Mouse (Mus musculus): ENCODE results near the gene Prr3. TPM values are rescaled to one million over a fixed set of nuclear protein-coding genes. Genes with fewer than 3 reads are reported as not detected.
A peak's percentile ranks its signal among the peaks of the same experiment; 100 is the strongest.

The Prr3 gene
- polyA plus RNA-seq, 1 experiment from 2014 or later, result 78.2 TPM

- no peak overlapping the region for H3K4me3 ChIP-seq (ENCODE audit: low read depth, low read length)
- H3K4me2 ChIP-seq (ENCODE audit: low read depth, low read length), result no peak overlapping the region
- WGBS, result 91% methylated on average over 4 of the region's 4 CpGs
- ATAC-seq (ENCODE audit: low read depth), result no peak
- no peaks in the 10 kb centered on the region for H3K9me3 ChIP-seq (ENCODE audit: control insufficient read depth, low read length)
- H3K27ac ChIP-seq (ENCODE audit: low read depth, low read length), result no peak overlapping the region
- H3K27me3 ChIP-seq (ENCODE audit: control insufficient read depth, insufficient read depth, low read length), result no peaks in the 10 kb centered on the region
- no peaks in the 10 kb centered on the region for H3K4me1 ChIP-seq (ENCODE audit: control insufficient read depth, insufficient read depth, low read length)
- H3K9ac ChIP-seq (replicated peaks; ENCODE audit: low read depth, low read length), result no peak overlapping the region
- H3K36me3 ChIP-seq (ENCODE audit: control insufficient read depth, insufficient read depth, low read length), result peaks cover 30% of the 10 kb centered on the region
Measured at GRCm38 (mm10) chr17:35932608-35933007, 47.4 kb downstream of the Prr3 start.

GRCm38 (mm10) chr17:35930627-35931026 is 49.4 kb downstream of the Prr3 start:
- H3K4me3 ChIP-seq (ENCODE audit: low read depth, low read length), result no peak overlapping the region
- H3K27me3 ChIP-seq (ENCODE audit: control insufficient read depth, insufficient read depth, low read length), result no peaks in the 10 kb centered on the region
- no peak overlapping the region for H3K27ac ChIP-seq (ENCODE audit: low read depth, low read length)
- no peak overlapping the region for H3K4me2 ChIP-seq (ENCODE audit: low read depth, low read length)
- no peaks in the 10 kb centered on the region for H3K9me3 ChIP-seq (ENCODE audit: control insufficient read depth, low read length)
- ATAC-seq (ENCODE audit: low read depth), result no peak
- 97% methylated on average over 12 of the region's 12 CpGs for WGBS
- H3K4me1 ChIP-seq (ENCODE audit: control insufficient read depth, insufficient read depth, low read length), result no peaks in the 10 kb centered on the region
- no peak overlapping the region for H3K9ac ChIP-seq (replicated peaks; ENCODE audit: low read depth, low read length)
- peaks cover 45% of the 10 kb centered on the region for H3K36me3 ChIP-seq (ENCODE audit: control insufficient read depth, insufficient read depth, low read length)

- Histone ChIP-seq H3K4me3 (ENCODE audit: low read depth, low read length) (no peak overlapping the region), H3K4me2 (ENCODE audit: low read depth, low read length) (no peak overlapping the region), H3K9me3 (ENCODE audit: control insufficient read depth, low read length) (no peaks in the 10 kb centered on the region), H3K27ac (ENCODE audit: low read depth, low read length) (no peak overlapping the region), H3K36me3 (ENCODE audit: control insufficient read depth, insufficient read depth, low read length) (peaks cover 52% of the 10 kb centered on the region), H3K27me3 (ENCODE audit: control insufficient read depth, insufficient read depth, low read length) (no peaks in the 10 kb centered on the region), H3K9ac (replicated peaks; ENCODE audit: low read depth, low read length) (no peak overlapping the region), H3K4me1 (ENCODE audit: control insufficient read depth, insufficient read depth, low read length) (no peaks in the 10 kb centered on the region)
- no peak for ATAC-seq (ENCODE audit: low read depth)
- WGBS, result 98% methylated on average over 2 of the region's 2 CpGs
Measured at GRCm38 (mm10) chr17:35929534-35929933, 50.5 kb downstream of the Prr3 start.

- H3K36me3 ChIP-seq (ENCODE audit: control insufficient read depth, insufficient read depth, low read length), result peaks cover 62% of the 10 kb centered on the region
- no peak overlapping the region for H3K4me2 ChIP-seq (ENCODE audit: low read depth, low read length)
- 78% methylated on average over 1 of the region's 1 CpGs for WGBS
- no peaks in the 10 kb centered on the region for H3K9me3 ChIP-seq (ENCODE audit: control insufficient read depth, low read length)
- no peak for ATAC-seq (ENCODE audit: low read depth)
- H3K27me3 ChIP-seq (ENCODE audit: control insufficient read depth, insufficient read depth, low read length), result no peaks in the 10 kb centered on the region
- no peak overlapping the region for H3K4me3 ChIP-seq (ENCODE audit: low read depth, low read length)
- H3K9ac ChIP-seq (replicated peaks; ENCODE audit: low read depth, low read length), result no peak overlapping the region
- H3K27ac ChIP-seq (ENCODE audit: low read depth, low read length), result no peak overlapping the region
- H3K4me1 ChIP-seq (ENCODE audit: control insufficient read depth, insufficient read depth, low read length), result no peaks in the 10 kb centered on the region
Measured at GRCm38 (mm10) chr17:35927471-35927870, 52.6 kb downstream of the Prr3 start.

DNA sequence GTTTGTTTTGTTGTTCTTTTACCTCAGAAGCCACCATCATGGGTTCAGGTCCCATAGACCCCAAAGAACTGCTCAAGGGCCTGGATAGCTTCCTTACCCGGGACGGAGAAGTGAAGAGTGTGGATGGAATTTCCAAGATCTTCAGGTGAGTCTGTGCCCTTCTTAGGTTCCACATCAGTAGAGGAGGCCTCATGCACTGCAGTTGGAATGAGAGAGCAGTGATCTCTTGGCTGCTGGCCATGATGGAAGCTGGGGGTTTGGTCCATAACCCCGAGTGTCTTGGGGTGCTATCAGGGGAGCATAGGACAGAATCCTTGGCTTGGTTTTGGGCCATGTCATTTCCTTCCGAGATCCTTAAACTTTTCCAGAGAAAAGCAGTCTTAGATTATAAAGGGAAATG is 56.8 kb downstream of the Prr3 start:
- no peak overlapping the region for H3K27ac ChIP-seq (ENCODE audit: low read depth, low read length)
- no peaks in the 10 kb centered on the region for H3K27me3 ChIP-seq (ENCODE audit: control insufficient read depth, insufficient read depth, low read length)
- no peaks in the 10 kb centered on the region for H3K9me3 ChIP-seq (ENCODE audit: control insufficient read depth, low read length)
- H3K9ac ChIP-seq (replicated peaks; ENCODE audit: low read depth, low read length), result no peak overlapping the region
- H3K4me2 ChIP-seq (ENCODE audit: low read depth, low read length), result no peak overlapping the region
- ATAC-seq (ENCODE audit: low read depth), result no peak
- no peak overlapping the region for H3K4me3 ChIP-seq (ENCODE audit: low read depth, low read length)
- H3K36me3 ChIP-seq (ENCODE audit: control insufficient read depth, insufficient read depth, low read length), result peaks cover 39% of the 10 kb centered on the region
- H3K4me1 ChIP-seq (ENCODE audit: control insufficient read depth, insufficient read depth, low read length), result peaks cover 18% of the 10 kb centered on the region
- 97% methylated on average over 4 of the region's 4 CpGs for WGBS

- no peak overlapping the region for H3K27ac ChIP-seq (ENCODE audit: low read depth, low read length)
- WGBS, result 85% methylated on average over 3 of the region's 3 CpGs
- ATAC-seq (ENCODE audit: low read depth), result no peak
Measured at GRCm38 (mm10) chr17:35922566-35922965, 57.5 kb downstream of the Prr3 start.

More at GRCm38 (mm10) chr17:35922566-35922965, 57.5 kb downstream of the Prr3 start:
- Histone ChIP-seq H3K4me3 (ENCODE audit: low read depth, low read length) (no peak overlapping the region), H3K27me3 (ENCODE audit: control insufficient read depth, insufficient read depth, low read length) (no peaks in the 10 kb centered on the region), H3K9me3 (ENCODE audit: control insufficient read depth, low read length) (no peaks in the 10 kb centered on the region), H3K4me2 (ENCODE audit: low read depth, low read length) (no peak overlapping the region), H3K36me3 (ENCODE audit: control insufficient read depth, insufficient read depth, low read length) (peaks cover 32% of the 10 kb centered on the region), H3K4me1 (ENCODE audit: control insufficient read depth, insufficient read depth, low read length) (peaks cover 18% of the 10 kb centered on the region), H3K9ac (replicated peaks; ENCODE audit: low read depth, low read length) (no peak overlapping the region)

MicroRNA genes within 50 kb of the gene (microRNA counts, 519-probe panel; counts per million panel counts)
- microRNA mmu-miR-877, result not detected

Small RNA genes within 50 kb of the gene (microRNA-seq; reads per million reads assigned to microRNA genes)
- gene Mir877, result 83.4 reads per million, percentile 44 among the genes with 10 or more reads in this experiment

Other genes with a start within 250 kb of the Prr3 start
- gene Ier3, start 158.6 kb downstream of the Prr3 start, polyA plus RNA-seq (2014; fragmentation: Nextera tagmentation; extraction: Ambion mirVana), result 4.2 and 6.9 TPM in 2 replicates
- gene Flot1, start 157.0 kb downstream of the Prr3 start, polyA plus RNA-seq (2014; fragmentation: Nextera tagmentation; extraction: Ambion mirVana), result 100 and 121 TPM in 2 replicates
- 1,611 and 1,626 TPM in 2 replicates for gene Tubb5, start 141.9 kb downstream of the Prr3 start, polyA plus RNA-seq (2014; fragmentation: Nextera tagmentation; extraction: Ambion mirVana)
- 6.0 and 8.5 TPM in 2 replicates for gene Mdc1, start 138.7 kb downstream of the Prr3 start, polyA plus RNA-seq (2014; fragmentation: Nextera tagmentation; extraction: Ambion mirVana)
- 15.7 and 16.9 TPM in 2 replicates for gene Nrm, start 118.9 kb downstream of the Prr3 start, polyA plus RNA-seq (2014; fragmentation: Nextera tagmentation; extraction: Ambion mirVana)
- 18.0 and 27.3 TPM in 2 replicates for gene Ppp1r18, start 114.6 kb downstream of the Prr3 start, polyA plus RNA-seq (2014; fragmentation: Nextera tagmentation; extraction: Ambion mirVana)
- gene Dhx16, start 100.4 kb downstream of the Prr3 start, polyA plus RNA-seq (2014; fragmentation: Nextera tagmentation; extraction: Ambion mirVana), result 22.4 and 37.5 TPM in 2 replicates
- gene 2310061I04Rik, start 82.8 kb downstream of the Prr3 start, polyA plus RNA-seq (2014; fragmentation: Nextera tagmentation; extraction: Ambion mirVana), result 57.9 and 74.2 TPM in 2 replicates
- 448 and 481 TPM in 2 replicates for gene Atat1, start 70.2 kb downstream of the Prr3 start, polyA plus RNA-seq (2014; fragmentation: Nextera tagmentation; extraction: Ambion mirVana)
- 65.3 and 66.2 TPM in 2 replicates for gene Mrps18b, start 63.8 kb downstream of the Prr3 start, polyA plus RNA-seq (2014; fragmentation: Nextera tagmentation; extraction: Ambion mirVana)
- gene Ppp1r10, start 63.8 kb downstream of the Prr3 start, polyA plus RNA-seq (2014; fragmentation: Nextera tagmentation; extraction: Ambion mirVana), result 31.9 and 39.0 TPM in 2 replicates
- gene Abcf1, start 10.5 kb downstream of the Prr3 start, polyA plus RNA-seq (2014; fragmentation: Nextera tagmentation; extraction: Ambion mirVana), result 71.1 and 81.1 TPM in 2 replicates
- gene Gnl1, start 385 bp downstream of the Prr3 start, polyA plus RNA-seq (2014; fragmentation: Nextera tagmentation; extraction: Ambion mirVana), result 45.9 and 50.3 TPM in 2 replicates
- 11.0 and 12.7 TPM in 2 replicates for gene H2-T24, start 40.3 kb upstream of the Prr3 start, polyA plus RNA-seq (2014; fragmentation: Nextera tagmentation; extraction: Ambion mirVana)
- 2.6 and 3.8 TPM in 2 replicates for gene H2-T23, start 52.6 kb upstream of the Prr3 start, polyA plus RNA-seq (2014; fragmentation: Nextera tagmentation; extraction: Ambion mirVana)
- gene H2-T22, start 62.5 kb upstream of the Prr3 start, polyA plus RNA-seq (2014; fragmentation: Nextera tagmentation; extraction: Ambion mirVana), result 5.9 and 8.9 TPM in 2 replicates
- not detected in 2 replicates for gene Gm6034, start 62.7 kb upstream of the Prr3 start, polyA plus RNA-seq (2014; fragmentation: Nextera tagmentation; extraction: Ambion mirVana)
- gene Gm11127, start 78.1 kb upstream of the Prr3 start, polyA plus RNA-seq (2014; fragmentation: Nextera tagmentation; extraction: Ambion mirVana), result not detected in 2 replicates
- not detected in 2 replicates for gene Gm19684, start 141.4 kb upstream of the Prr3 start, polyA plus RNA-seq (2014; fragmentation: Nextera tagmentation; extraction: Ambion mirVana)
- gene Gm7030, start 149.2 kb upstream of the Prr3 start, polyA plus RNA-seq (2014; fragmentation: Nextera tagmentation; extraction: Ambion mirVana), result not detected in 2 replicates
- not detected in 2 replicates for gene Gm8909, start 188.3 kb upstream of the Prr3 start, polyA plus RNA-seq (2014; fragmentation: Nextera tagmentation; extraction: Ambion mirVana)
- not detected in 2 replicates for gene H2-T3, start 210.1 kb upstream of the Prr3 start, polyA plus RNA-seq (2014; fragmentation: Nextera tagmentation; extraction: Ambion mirVana)

Measured in neural tube, embryonic 14.5 days (tissue).